Mouse (Mus musculus) liver, postnatal 0 days (tissue): Measurements from ENCODE around the gene Mrto4.

Source experiments
- CTCF ChIP-seq: sonication (generic); IDR thresholded peaks from 2 replicates; pipeline ENCODE4 v1.5.1; 2016; ENCODE audit warnings: antibody characterized with exemption, low read depth
- EP300 ChIP-seq: IDR thresholded peaks from 2 replicates; pipeline ENCODE4 v1.6.1; 2016; ENCODE audit warnings: antibody characterized with exemption, low read depth, mild to moderate bottlenecking

- no peak for TF ChIP-seq CTCF
- no peak for TF ChIP-seq EP300
Measured at GRCm38 (mm10) chr4:139343718-139344117, 8.7 kb downstream of the Mrto4 start.
